Mouse (Mus musculus): ENCODE data around the gene Map3k5. TPM values are rescaled to one million over a fixed set of nuclear protein-coding genes. Genes with fewer than 3 reads are reported as not detected.

The Map3k5 gene
- polyA plus RNA-seq, 1 experiment: 4.0 TPM

DNA sequence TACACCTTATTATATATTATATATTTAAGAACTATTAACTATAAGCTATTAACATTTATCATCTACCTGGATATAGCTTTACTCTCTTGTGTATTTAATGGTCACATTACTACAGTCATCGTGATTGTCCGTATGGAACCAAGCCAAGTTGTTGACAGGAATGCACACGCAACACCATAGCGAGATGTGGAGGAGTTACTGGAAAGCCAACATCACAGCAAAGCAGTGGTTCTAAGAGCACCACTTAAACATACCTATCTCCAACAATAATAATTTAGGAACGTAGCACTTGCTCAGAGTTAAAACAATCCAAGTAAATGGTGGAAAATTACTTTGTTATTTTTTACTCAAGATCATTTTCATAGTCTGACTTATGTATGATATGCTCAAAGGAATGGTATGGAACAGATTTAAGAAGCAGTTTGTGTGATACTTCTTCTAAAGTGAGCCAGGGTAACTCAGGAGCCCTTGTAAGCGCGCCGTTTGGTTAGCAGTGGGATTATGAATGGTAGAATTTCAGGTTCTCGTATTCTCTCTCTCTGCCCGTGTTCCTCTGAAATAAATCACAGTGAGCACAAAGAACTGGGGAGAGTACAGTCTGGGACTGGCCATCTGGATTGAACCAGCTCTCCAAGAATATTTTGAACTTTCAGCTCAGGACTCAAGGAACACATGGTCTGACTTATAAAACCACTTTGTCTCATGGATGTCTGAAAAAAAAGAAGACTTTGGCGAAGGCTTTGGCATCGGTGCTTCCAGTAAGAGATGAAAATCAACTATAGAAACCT is 39.2 kb downstream of the Map3k5 start:
- Histone ChIP-seq H3K36me3 (ENCODE audit: control insufficient read depth, insufficient read depth, low read length) (no peaks in the 10 kb centered on the region), H3K4me1 (ENCODE audit: control insufficient read depth, insufficient read depth, insufficient read length) (no peaks in the 10 kb centered on the region; the same call in 1 of the 2 replicates), H3K27ac (ENCODE audit: insufficient read depth, low read length) (no peak overlapping the region), H3K4me3 (ENCODE audit: extremely low read depth, insufficient read depth, insufficient read length) (no peak overlapping the region), H3K27me3 (ENCODE audit: control insufficient read depth, insufficient read depth, low read length) (no peaks in the 10 kb centered on the region)
- no peak for DNase-seq (ENCODE audit: low read depth in 1 of 2, low spot score in 2 of 2)
- TF ChIP-seq POLR2A (IDR thresholded peaks at IDR 0.05; ENCODE audit: low read depth, low read length) (no peak), CTCF (IDR thresholded peaks at IDR 0.05; ENCODE audit: extremely low read depth, insufficient read depth, insufficient read length, insufficient replicate concordance) (no peak)
- 93% methylated on average over 12 of the region's 12 CpGs for WGBS

DNA sequence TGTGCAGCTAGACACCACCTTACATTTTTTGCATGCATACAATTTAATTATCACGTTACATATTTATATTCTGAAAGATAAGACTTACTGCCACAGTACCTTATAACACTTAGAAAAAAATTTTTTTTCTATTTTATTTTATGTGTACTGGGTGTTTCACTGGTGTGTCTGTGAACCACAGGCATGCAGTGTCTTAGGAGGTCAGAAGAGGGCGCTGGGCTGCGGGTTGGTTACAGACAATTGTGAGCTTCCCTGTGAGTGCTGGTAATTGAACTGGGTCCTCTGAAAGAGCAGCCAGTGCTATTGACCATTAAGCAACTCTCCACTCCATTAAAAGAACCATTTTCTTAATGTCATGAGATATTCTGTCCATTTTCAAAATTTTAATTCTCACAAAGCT is 43.3 kb downstream of the Map3k5 start:
- Histone ChIP-seq H3K4me3 (ENCODE audit: extremely low read depth, insufficient read depth, insufficient read length) (no peak overlapping the region), H3K36me3 (ENCODE audit: control insufficient read depth, insufficient read depth, low read length) (no peaks in the 10 kb centered on the region), H3K4me1 (ENCODE audit: control insufficient read depth, insufficient read depth, insufficient read length) (no peaks in the 10 kb centered on the region; the same call in 1 of the 2 replicates), H3K27ac (ENCODE audit: insufficient read depth, low read length) (no peak overlapping the region), H3K27me3 (ENCODE audit: control insufficient read depth, insufficient read depth, low read length) (no peaks in the 10 kb centered on the region)
- DNase-seq (ENCODE audit: low read depth in 1 of 2, low spot score in 2 of 2): no peak
- 86% methylated on average over 3 of the region's 3 CpGs for WGBS
- TF ChIP-seq POLR2A (IDR thresholded peaks at IDR 0.05; ENCODE audit: low read depth, low read length) (no peak), CTCF (IDR thresholded peaks at IDR 0.05; ENCODE audit: extremely low read depth, insufficient read depth, insufficient read length, insufficient replicate concordance) (0 out of 2 replicates have a peak, but pooled peaks have one; percentile 6)

DNA sequence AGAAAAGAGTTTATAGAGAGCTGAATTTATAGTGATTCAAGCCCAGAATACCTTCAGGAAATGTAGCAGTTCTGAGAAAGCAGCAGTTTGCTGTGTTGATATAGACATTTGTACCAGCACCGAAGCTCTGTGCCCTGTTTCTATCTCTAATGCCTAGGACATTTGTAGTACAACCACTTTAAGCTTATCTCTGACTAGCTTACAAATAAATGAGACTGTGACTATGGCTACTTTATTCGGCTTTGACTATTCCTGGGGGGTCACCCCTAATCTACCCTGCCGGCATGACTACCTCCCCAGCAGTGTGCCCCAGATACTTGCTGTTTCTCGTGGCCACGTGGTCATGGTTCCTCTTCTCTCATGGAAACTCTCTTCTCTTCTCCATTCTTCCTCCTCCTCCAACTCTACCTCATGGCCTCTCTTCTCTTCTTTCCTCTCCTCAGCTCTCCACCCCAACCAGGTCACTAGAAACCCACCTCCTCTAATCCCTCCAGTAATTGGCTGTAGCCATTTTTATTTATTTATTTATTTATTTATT is 44.5 kb downstream of the Map3k5 start:
- Histone ChIP-seq H3K4me3 (ENCODE audit: extremely low read depth, insufficient read depth, insufficient read length) (no peak overlapping the region), H3K27me3 (ENCODE audit: control insufficient read depth, insufficient read depth, low read length) (no peaks in the 10 kb centered on the region), H3K36me3 (ENCODE audit: control insufficient read depth, insufficient read depth, low read length) (no peaks in the 10 kb centered on the region), H3K4me1 (ENCODE audit: control insufficient read depth, insufficient read depth, insufficient read length) (no peaks in the 10 kb centered on the region; the same call in 1 of the 2 replicates), H3K27ac (ENCODE audit: insufficient read depth, low read length) (no peak overlapping the region)
- WGBS: 44% methylated on average over 5 of the region's 5 CpGs
- TF ChIP-seq CTCF (IDR thresholded peaks at IDR 0.05; ENCODE audit: extremely low read depth, insufficient read depth, insufficient read length, insufficient replicate concordance) (no peak), POLR2A (IDR thresholded peaks at IDR 0.05; ENCODE audit: low read depth, low read length) (no peak)
- no peak for DNase-seq (ENCODE audit: low read depth in 1 of 2, low spot score in 2 of 2)

DNA sequence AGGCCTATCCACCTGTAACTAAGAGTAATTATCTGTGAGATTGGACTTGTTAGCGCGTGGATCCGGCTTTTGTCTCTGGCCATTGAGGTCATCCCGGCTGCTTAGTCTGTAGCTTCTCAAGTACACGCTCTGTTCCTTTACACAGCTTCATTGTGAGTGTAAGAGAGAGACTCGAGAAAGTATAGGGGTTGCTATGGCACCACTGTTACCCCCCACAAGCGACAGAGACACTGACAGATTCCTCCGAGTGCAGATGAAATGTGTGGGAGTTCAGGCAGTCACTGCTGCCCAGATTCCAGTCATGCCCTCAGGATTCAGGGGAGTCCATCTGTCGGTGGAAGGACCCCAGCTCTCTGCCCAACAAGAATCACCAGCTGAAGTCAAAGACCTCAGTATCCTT is 53.5 kb downstream of the Map3k5 start:
- H3K4me3 ChIP-seq (ENCODE audit: extremely low read depth, insufficient read depth, insufficient read length): no peak overlapping the region
- H3K36me3 ChIP-seq (ENCODE audit: control insufficient read depth, insufficient read depth, low read length): no peaks in the 10 kb centered on the region
- no peaks in the 10 kb centered on the region for H3K27me3 ChIP-seq (ENCODE audit: control insufficient read depth, insufficient read depth, low read length)
- no peak overlapping the region for H3K27ac ChIP-seq (ENCODE audit: insufficient read depth, low read length)
- WGBS: 96% methylated on average over 9 of the region's 9 CpGs
- DNase-seq (ENCODE audit: low read depth in 1 of 2, low spot score in 2 of 2): no peak
- H3K4me1 ChIP-seq (ENCODE audit: control insufficient read depth, insufficient read depth, insufficient read length): peaks cover 15% of the 10 kb centered on the region
- TF ChIP-seq CTCF (IDR thresholded peaks at IDR 0.05; ENCODE audit: extremely low read depth, insufficient read depth, insufficient read length, insufficient replicate concordance) (no peak), POLR2A (IDR thresholded peaks at IDR 0.05; ENCODE audit: low read depth, low read length) (no peak)

DNA sequence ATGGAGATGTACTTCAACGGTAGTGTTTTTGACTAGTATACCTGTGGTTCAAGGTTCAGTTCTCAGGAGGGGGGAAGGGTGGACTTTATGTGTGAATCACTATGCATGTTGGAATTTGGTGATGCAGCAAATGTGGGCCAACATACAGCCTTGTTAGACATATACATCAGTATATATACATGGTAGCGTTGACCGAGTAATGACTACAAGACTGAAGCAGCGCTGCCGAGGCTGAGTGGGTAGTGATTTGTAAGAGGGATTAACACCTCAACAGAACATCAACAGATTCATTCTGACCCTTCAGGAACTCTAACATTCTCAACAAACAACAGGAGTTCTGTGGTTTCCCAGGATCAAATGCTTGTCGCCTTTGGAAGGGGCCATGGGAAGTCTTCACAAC is 55.7 kb downstream of the Map3k5 start:
- no peaks in the 10 kb centered on the region for H3K36me3 ChIP-seq (ENCODE audit: control insufficient read depth, insufficient read depth, low read length)

DNA sequence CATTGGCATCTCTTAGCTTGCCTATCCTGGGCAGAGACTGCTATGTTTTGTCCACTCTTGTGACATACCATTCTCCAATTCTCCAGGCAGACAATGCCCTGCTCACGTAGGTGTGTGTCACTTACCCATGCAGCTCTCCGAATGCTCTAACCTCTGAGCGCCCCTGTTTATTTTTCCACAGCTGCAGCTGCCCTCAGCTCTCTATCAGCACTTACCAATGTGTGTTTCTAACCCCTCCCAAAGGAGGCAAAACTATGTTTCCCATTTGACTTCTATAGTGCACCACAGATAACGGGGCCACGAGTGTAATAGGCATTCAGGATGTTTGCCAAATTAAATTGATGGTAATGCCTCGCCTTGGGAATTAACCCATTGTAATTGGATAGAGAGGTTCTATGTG is 56.4 kb downstream of the Map3k5 start:
- Histone ChIP-seq H3K4me3 (ENCODE audit: extremely low read depth, insufficient read depth, insufficient read length) (no peak overlapping the region), H3K36me3 (ENCODE audit: control insufficient read depth, insufficient read depth, low read length) (no peaks in the 10 kb centered on the region), H3K27me3 (ENCODE audit: control insufficient read depth, insufficient read depth, low read length) (no peaks in the 10 kb centered on the region), H3K27ac (ENCODE audit: insufficient read depth, low read length) (no peak overlapping the region), H3K4me1 (ENCODE audit: control insufficient read depth, insufficient read depth, insufficient read length) (peaks cover 28% of the 10 kb centered on the region)
- WGBS: 49% methylated on average over 6 of the region's 6 CpGs
- no peak for DNase-seq (ENCODE audit: low read depth in 1 of 2, low spot score in 2 of 2)
- TF ChIP-seq CTCF (IDR thresholded peaks at IDR 0.05; ENCODE audit: extremely low read depth, insufficient read depth, insufficient read length, insufficient replicate concordance) (no peak), POLR2A (IDR thresholded peaks at IDR 0.05; ENCODE audit: low read depth, low read length) (no peak)

More for the DNA sequence above, 55.7 kb downstream of the Map3k5 start:
- Histone ChIP-seq H3K4me1 (ENCODE audit: control insufficient read depth, insufficient read depth, insufficient read length) (peaks cover 24% of the 10 kb centered on the region), H3K4me3 (ENCODE audit: extremely low read depth, insufficient read depth, insufficient read length) (no peak overlapping the region), H3K27ac (ENCODE audit: insufficient read depth, low read length) (no peak overlapping the region), H3K27me3 (ENCODE audit: control insufficient read depth, insufficient read depth, low read length) (no peaks in the 10 kb centered on the region)
- TF ChIP-seq CTCF (IDR thresholded peaks at IDR 0.05; ENCODE audit: extremely low read depth, insufficient read depth, insufficient read length, insufficient replicate concordance) (no peak), POLR2A (IDR thresholded peaks at IDR 0.05; ENCODE audit: low read depth, low read length) (no peak)
- 94% methylated on average over 6 of the region's 6 CpGs for WGBS
- no peak for DNase-seq (ENCODE audit: low read depth in 1 of 2, low spot score in 2 of 2)

Data from spleen, adult 2 months (tissue).